Mouse (Mus musculus) embryonic fibroblast, embryonic 13.5 days (primary cell): ENCODE measurements around the gene Lrrc8c.

Experiments
- CTCF ChIP-seq: IDR thresholded peaks from 2 replicates; pipeline ENCODE4 v1.5.1; 2011; ENCODE audit warnings: mild to moderate bottlenecking, control low read depth, low read length, moderate library complexity, borderline replicate concordance; ENCODE audit not compliant: insufficient read depth
- POLR2A ChIP-seq: IDR thresholded peaks from 2 replicates; pipeline ENCODE4 v1.6.1; 2011; ENCODE audit warnings: low read depth, mild to moderate bottlenecking, control low read depth, low read length, moderate library complexity

- no peak for TF ChIP-seq POLR2A
- TF ChIP-seq CTCF, result no peak
Measured at GRCm38 (mm10) chr5:105572876-105573275, 53.7 kb downstream of the Lrrc8c start.
